Mouse (Mus musculus) kidney, embryonic 14.5 days (tissue): ENCODE data around the gene Pmfbp1. TPM values are rescaled to one million over a fixed set of nuclear protein-coding genes. Genes with fewer than 3 reads are reported as not detected.

Source experiments
- ATAC-seq: fragments of 200-750 bp; cut with Nextera tagmentation; 2 replicates; pipeline ENCODE4 v1.8.0; 2017; ENCODE audit warnings: moderate number of reproducible peaks, mild to moderate bottlenecking, moderate TSS enrichment, moderate library complexity; ENCODE audit not compliant: low FRiP score, low TSS enrichment
- H3K27ac ChIP-seq: fragments of 300-500 bp; sonication (generic); 2 replicates; pipeline ENCODE4 v1.5.1; 2014; ENCODE audit warnings: low read depth, mild to moderate bottlenecking, low read length, moderate library complexity, mixed read lengths
- H3K27me3 ChIP-seq: fragments of 300-500 bp; sonication (generic); 2 replicates; pipeline ENCODE4 v1.6.1; 2014; ENCODE audit warnings: mild to moderate bottlenecking, low read length; ENCODE audit not compliant: control insufficient read depth, insufficient read depth
- H3K36me3 ChIP-seq: fragments of 300-500 bp; sonication (generic); 2 replicates; pipeline ENCODE4 v1.6.1; 2014; ENCODE audit warnings: low read length, mixed read lengths; ENCODE audit not compliant: control insufficient read depth, insufficient read depth
- H3K4me1 ChIP-seq: fragments of 300-500 bp; sonication (generic); 2 replicates; pipeline ENCODE4 v1.6.1; 2014; ENCODE audit warnings: low read length, mixed read lengths; ENCODE audit not compliant: control insufficient read depth, insufficient read depth
- H3K4me2 ChIP-seq: fragments of 300-500 bp; sonication (generic); replicated peaks from 2 replicates; pipeline ENCODE4 v1.6.1; 2014; ENCODE audit warnings: low read depth, mild to moderate bottlenecking, low read length
- H3K4me3 ChIP-seq: fragments of 300-500 bp; sonication (generic); 2 replicates; pipeline ENCODE4 v1.5.1; 2014; ENCODE audit warnings: mild to moderate bottlenecking, low read length
- H3K9ac ChIP-seq: fragments of 300-500 bp; sonication (generic); 2 replicates; pipeline ENCODE4 v1.6.1; 2014; ENCODE audit warnings: low read depth, mild to moderate bottlenecking, low read length, moderate library complexity
- H3K9me3 ChIP-seq: fragments of 300-500 bp; sonication (generic); 2 replicates; pipeline ENCODE4 v1.6.1; 2016; ENCODE audit warnings: low read length; ENCODE audit not compliant: control insufficient read depth
- WGBS: fragments of 180-500 bp; shearing (Covaris S2); extraction: QIAGEN DNeasy Blood & Tissue Kit; methylation state at CpG from one replicate; pipeline ENCODE4 v1.1.7; 2014; 5-methylcytosine and 5-hydroxymethylcytosine counted together
- polyA plus RNA-seq: library from polyadenylated mRNA; unstranded; fragments of >200 nt; fragmentation: Nextera tagmentation; extraction: Ambion mirVana; gene quantifications from 2 replicates; pipeline ENCODE4 v1.2.1, GENCODE M21; 2014

Gene Pmfbp1
- polyA plus RNA-seq, 1 experiment from 2014 or later, result 0.12 TPM

- Histone ChIP-seq H3K27me3 (no peaks in the 10 kb centered on the region), H3K4me1 (no peaks in the 10 kb centered on the region), H3K4me2 (no peak overlapping the region), H3K9ac (no peak overlapping the region), H3K27ac (no peak overlapping the region), H3K36me3 (peaks cover 35% of the 10 kb centered on the region), H3K9me3 (no peaks in the 10 kb centered on the region), H3K4me3 (no peak overlapping the region)
- 87% methylated on average over 3 of the region's 3 CpGs for WGBS
- no peak for ATAC-seq
Observed at GRCm38 (mm10) chr8:109591367-109591766, 97.5 kb downstream of the Pmfbp1 start.

- no peak for ATAC-seq
- H3K4me3 ChIP-seq, result no peak overlapping the region
- no peak overlapping the region for H3K9ac ChIP-seq
- 97% methylated on average over 5 of the region's 5 CpGs for WGBS
- H3K9me3 ChIP-seq, result no peaks in the 10 kb centered on the region
- no peaks in the 10 kb centered on the region for H3K27me3 ChIP-seq
- peaks cover 35% of the 10 kb centered on the region for H3K36me3 ChIP-seq
- no peak overlapping the region for H3K4me2 ChIP-seq
- no peaks in the 10 kb centered on the region for H3K4me1 ChIP-seq
- no peak overlapping the region for H3K27ac ChIP-seq
Observed at GRCm38 (mm10) chr8:109592164-109592563, 98.3 kb downstream of the Pmfbp1 start.

Other genes with a start within 250 kb of the Pmfbp1 start
- gene Dhx38, start 71.8 kb downstream of the Pmfbp1 start, polyA plus RNA-seq, result 12.4 and 25.0 TPM in 2 replicates
- gene Txnl4b, start 71.9 kb downstream of the Pmfbp1 start, polyA plus RNA-seq, result 24.6 and 27.6 TPM in 2 replicates
- gene Hp, start 85.1 kb downstream of the Pmfbp1 start, polyA plus RNA-seq, result 3.4 and 3.8 TPM in 2 replicates
- 45.6 and 48.3 TPM in 2 replicates for gene Dhodh, start 114.6 kb downstream of the Pmfbp1 start, polyA plus RNA-seq
- 0.28 TPM in 1 of 2 replicates, not detected in the other for gene Pkd1l3, start 120.5 kb downstream of the Pmfbp1 start, polyA plus RNA-seq
- gene Ist1, start 199.2 kb downstream of the Pmfbp1 start, polyA plus RNA-seq, result 115 and 143 TPM in 2 replicates
- gene Zfp821, start 211.5 kb downstream of the Pmfbp1 start, polyA plus RNA-seq, result 29.0 and 36.2 TPM in 2 replicates
- 5.4 and 5.6 TPM in 2 replicates for gene Atxn1l, start 243.7 kb downstream of the Pmfbp1 start, polyA plus RNA-seq